Mouse (Mus musculus) brain, embryonic 14.5 days (tissue): ENCODE results near the gene Lrwd1.

Source experiments
- CTCF ChIP-seq: fragments of 200-500 bp; IDR thresholded peaks from 2 replicates; pipeline ENCODE4 v1.5.1; 2012; ENCODE audit warnings: inconsistent platforms, mild to moderate bottlenecking, moderate library complexity, borderline replicate concordance; ENCODE audit not compliant: insufficient read depth, insufficient read length; ENCODE audit errors: extremely low read depth
- POLR2A ChIP-seq: fragments of 200-500 bp; IDR thresholded peaks from 2 replicates; pipeline ENCODE4 v1.6.1; 2012; ENCODE audit warnings: mild to moderate bottlenecking, inconsistent platforms, borderline replicate concordance; ENCODE audit not compliant: poor library complexity, insufficient read depth, insufficient read length, severe bottlenecking; ENCODE audit errors: extremely low read depth

DNA sequence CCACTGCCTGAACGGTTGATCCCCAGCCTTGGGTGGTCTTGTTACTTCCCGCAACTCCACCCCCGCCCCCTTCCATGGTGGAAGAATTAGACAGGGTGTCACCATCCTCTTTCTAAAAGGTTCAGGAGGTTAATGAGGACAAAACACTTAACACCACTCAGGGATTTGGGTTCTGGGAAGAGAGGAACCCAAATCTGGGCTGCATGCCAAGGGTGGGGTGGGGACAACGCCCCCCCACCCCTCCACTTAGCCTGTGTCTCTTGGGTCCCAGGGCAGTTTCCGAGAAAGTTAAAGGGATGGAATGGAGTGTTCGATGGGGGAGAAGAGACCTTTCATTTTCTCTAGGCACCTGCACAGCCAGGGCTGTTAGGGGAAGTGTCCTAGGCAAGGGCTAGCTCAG is 62.8 kb downstream of the Lrwd1 start:
- TF ChIP-seq CTCF (no peak), POLR2A (no peak)
